Mouse (Mus musculus) erythroid progenitor cell, adult 5-6 weeks (primary cell): Measurements from ENCODE around the gene Hdac9. TPM values are rescaled to one million over a fixed set of nuclear protein-coding genes. Genes with fewer than 3 reads are reported as not detected.
"Not testable (repeated sequence)": the region's sequence is repeated elsewhere in the genome, so short reads cannot be mapped to it uniquely, and the experiment has no call there.

Source experiments
- ATAC-seq: replicated peaks from 2 replicates; pipeline ENCODE4 v1.8.0; 2016; ENCODE audit warnings: moderate number of reproducible peaks, mild to moderate bottlenecking, moderate TSS enrichment, inconsistent platforms; ENCODE audit not compliant: poor library complexity, low FRiP score, severe bottlenecking
- total RNA-seq, 2 experiments: library from RNA; stranded (forward) in 1 of 2; stranded (reverse) in 1 of 2; fragments of 150-400 nt in 1 of 2; fragments of 186-747, 209-891 nt in 1 of 2; gene quantifications; 2 replicates each; pipeline versions ENCODE4 v1.2.3 to v1.2.4; 2015 to 2017; ENCODE audit warnings: low replicate concordance in 2 of 2

The Hdac9 gene
- total RNA-seq, 2 experiments from 2014 or later: 1.7 to 2.3 TPM

GRCm38 (mm10) chr12:34521468-34521867, 395.4 kb downstream of the Hdac9 start:
- no peak for ATAC-seq

- ATAC-seq: no peak
Observed at GRCm38 (mm10) chr12:34516769-34517562, 399.9 kb downstream of the Hdac9 start.

GRCm38 (mm10) chr12:34506345-34506744, 410.6 kb downstream of the Hdac9 start:
- no peak for ATAC-seq

- no peak for ATAC-seq
Observed at GRCm38 (mm10) chr12:34498751-34499626, 417.9 kb downstream of the Hdac9 start.

GRCm38 (mm10) chr12:34498331-34498730, 418.6 kb downstream of the Hdac9 start:
- ATAC-seq: no peak

GRCm38 (mm10) chr12:34497702-34498101, 419.2 kb downstream of the Hdac9 start:
- no peak for ATAC-seq

GRCm38 (mm10) chr12:34495940-34496339, 421.0 kb downstream of the Hdac9 start:
- no peak for ATAC-seq

GRCm38 (mm10) chr12:34489629-34490028, 427.3 kb downstream of the Hdac9 start:
- no peak for ATAC-seq

GRCm38 (mm10) chr12:34487666-34488065, 429.2 kb downstream of the Hdac9 start:
- ATAC-seq: no peak

GRCm38 (mm10) chr12:34487021-34487420, 429.9 kb downstream of the Hdac9 start:
- ATAC-seq: no peak

GRCm38 (mm10) chr12:34486016-34486415, 430.9 kb downstream of the Hdac9 start:
- ATAC-seq: no peak

GRCm38 (mm10) chr12:34481702-34482101, 435.2 kb downstream of the Hdac9 start:
- ATAC-seq: no peak

GRCm38 (mm10) chr12:34472949-34473651, 443.8 kb downstream of the Hdac9 start:
- no peak for ATAC-seq

GRCm38 (mm10) chr12:34472542-34472941, 444.4 kb downstream of the Hdac9 start:
- ATAC-seq: no peak

GRCm38 (mm10) chr12:34461728-34462127, 455.2 kb downstream of the Hdac9 start:
- ATAC-seq: no peak

- ATAC-seq: no peak
Observed at GRCm38 (mm10) chr12:34452643-34453042, 464.3 kb downstream of the Hdac9 start.

GRCm38 (mm10) chr12:34451198-34451597, 465.7 kb downstream of the Hdac9 start:
- no peak for ATAC-seq

- not testable (repeated sequence) for ATAC-seq
Observed at GRCm38 (mm10) chr12:34444724-34445123, 472.2 kb downstream of the Hdac9 start.

- no peak for ATAC-seq
Observed at GRCm38 (mm10) chr12:34440930-34441329, 476.0 kb downstream of the Hdac9 start.

GRCm38 (mm10) chr12:34432919-34433318, 484.0 kb downstream of the Hdac9 start:
- no peak for ATAC-seq
